Mouse (Mus musculus) MEL (cell line): Measurements from ENCODE around the gene Hacd2.

ENCODE experiments used
- CTCF ChIP-seq, 3 experiments: IDR thresholded peaks in 2 of 3; conservative IDR thresholded peaks in 1 of 3; 2 replicates each; pipeline ENCODE4 v1.5.1; 2011 to 2012; ENCODE audit warnings: low read length in 3 of 3, low read depth in 2 of 3, mild to moderate bottlenecking in 2 of 3, improper control_type of control experiment in 1 of 3, inconsistent platforms in 1 of 3, mixed read lengths in 1 of 3, moderate library complexity in 1 of 3; ENCODE audit not compliant: control insufficient read depth in 1 of 3, insufficient read depth in 1 of 3, poor library complexity in 1 of 3, severe bottlenecking in 1 of 3
- EP300 ChIP-seq, 2 experiments: IDR thresholded peaks; 2 replicates each; pipeline ENCODE4 v1.6.1; 2011; ENCODE audit warnings: improper control_type of control experiment in 2 of 2, low read length in 2 of 2, low read depth in 1 of 2, mild to moderate bottlenecking in 1 of 2
- ETS1 ChIP-seq: IDR thresholded peaks from 2 replicates; pipeline ENCODE4 v1.6.1; 2012; ENCODE audit warnings: low read depth, mild to moderate bottlenecking, inconsistent platforms, low read length, improper control_type of control experiment, moderate library complexity
- MAX ChIP-seq: IDR thresholded peaks from 2 replicates; pipeline ENCODE4 v1.6.1; 2011; ENCODE audit warnings: low read length, improper control_type of control experiment
- MEF2A ChIP-seq: IDR thresholded peaks from 2 replicates; pipeline ENCODE4 v1.6.1; 2014; ENCODE audit warnings: low read depth, mild to moderate bottlenecking, inconsistent platforms, low read length, improper control_type of control experiment; ENCODE audit not compliant: poor library complexity, insufficient replicate concordance, severe bottlenecking; ENCODE audit errors: extremely low read depth
- SMC3 ChIP-seq: IDR thresholded peaks from 2 replicates; pipeline ENCODE4 v1.6.1; 2011; ENCODE audit warnings: low read depth, low read length, improper control_type of control experiment
- TAL1 ChIP-seq: IDR thresholded peaks from 2 replicates; pipeline ENCODE4 v1.6.1; 2012; ENCODE audit warnings: mild to moderate bottlenecking, inconsistent platforms, low read length, moderate library complexity, mixed read lengths
- TBP ChIP-seq: IDR thresholded peaks from 2 replicates; pipeline ENCODE4 v1.8.0; 2011; ENCODE audit warnings: low read depth, low read length, improper control_type of control experiment
- UBTF ChIP-seq: IDR thresholded peaks from 2 replicates; pipeline ENCODE4 v1.6.1; 2012; ENCODE audit warnings: low read depth, mild to moderate bottlenecking, inconsistent platforms, low read length, improper control_type of control experiment, moderate library complexity, borderline replicate concordance; ENCODE audit not compliant: insufficient read depth
- ZC3H11A ChIP-seq: IDR thresholded peaks from 2 replicates; pipeline ENCODE4 v1.6.1; 2012; ENCODE audit warnings: low read depth, mild to moderate bottlenecking, inconsistent platforms, low read length, improper control_type of control experiment

DNA sequence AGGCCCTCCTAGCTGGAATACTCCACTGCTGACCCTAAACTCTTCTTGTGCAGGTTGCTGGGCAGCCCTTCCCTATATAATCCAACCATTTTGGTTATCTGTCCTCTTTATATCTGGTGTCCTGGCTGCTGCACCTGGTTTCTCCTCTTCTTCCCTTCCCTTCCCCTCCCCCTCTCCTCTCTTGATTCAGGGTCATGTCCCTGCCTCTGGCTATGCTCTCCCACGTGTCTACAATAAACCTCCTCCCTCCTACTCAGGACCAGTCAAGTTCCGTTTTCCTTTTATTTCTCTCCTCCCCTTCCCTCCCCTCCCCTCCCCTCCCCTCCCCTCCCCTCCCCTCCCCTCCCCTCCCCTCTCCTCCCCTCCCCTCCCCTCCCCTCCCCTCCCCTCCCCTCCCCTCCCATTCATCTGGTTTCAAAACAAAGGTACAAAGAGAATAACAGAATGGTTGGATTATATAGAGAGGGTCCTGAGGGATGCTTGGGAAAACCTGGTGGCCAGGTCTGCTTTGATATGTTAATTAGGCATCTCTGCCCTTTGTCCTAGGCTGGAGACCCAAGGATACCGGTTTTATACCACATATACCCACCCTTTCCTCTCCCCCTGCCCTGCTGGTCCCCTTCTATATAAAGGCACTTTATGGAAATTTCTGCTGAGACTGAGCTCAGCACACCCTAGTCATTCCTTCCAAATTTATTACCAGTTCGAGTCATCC, 16.3 kb downstream of the Hacd2 start:
- no peak for TF ChIP-seq ETS1
- no peak for TF ChIP-seq EP300 (IDR thresholded peaks at IDR 0.05; ENCODE audit: low read depth in 1 of 2, low read length in 2 of 2)
- no peak for TF ChIP-seq MAX
- TF ChIP-seq UBTF = no peak
- TF ChIP-seq ZC3H11A = no peak
- no peak for TF ChIP-seq CTCF (IDR thresholded peaks at IDR 0.05 in 2 of 3, conservative IDR thresholded peaks at IDR 0.05 in 1 of 3; ENCODE audit: control insufficient read depth in 1 of 3, insufficient read depth in 1 of 3, low read depth in 2 of 3, low read length in 3 of 3, poor library complexity in 1 of 3, severe bottlenecking in 1 of 3)
- no peak for TF ChIP-seq MEF2A
- no peak for TF ChIP-seq SMC3
- TF ChIP-seq TAL1 = no peak
- TF ChIP-seq TBP = no peak
